Mouse (Mus musculus) small intestine, adult 2 months (tissue): ENCODE measurements around the gene Btbd8.

Source experiments
- CTCF ChIP-seq: fragments of 200-500 bp; IDR thresholded peaks from 2 replicates; pipeline ENCODE4 v1.5.1; 2012; ENCODE audit warnings: low read depth, mild to moderate bottlenecking, control low read depth, inconsistent platforms, low read length, moderate library complexity, mixed read lengths; ENCODE audit not compliant: insufficient replicate concordance, insufficient read length; ENCODE audit errors: extremely low read depth
- POLR2A ChIP-seq: fragments of 200-500 bp; IDR thresholded peaks from 2 replicates; pipeline ENCODE4 v1.6.1; 2012; ENCODE audit warnings: low read depth, mild to moderate bottlenecking, control low read depth, inconsistent platforms, low read length, moderate library complexity

DNA sequence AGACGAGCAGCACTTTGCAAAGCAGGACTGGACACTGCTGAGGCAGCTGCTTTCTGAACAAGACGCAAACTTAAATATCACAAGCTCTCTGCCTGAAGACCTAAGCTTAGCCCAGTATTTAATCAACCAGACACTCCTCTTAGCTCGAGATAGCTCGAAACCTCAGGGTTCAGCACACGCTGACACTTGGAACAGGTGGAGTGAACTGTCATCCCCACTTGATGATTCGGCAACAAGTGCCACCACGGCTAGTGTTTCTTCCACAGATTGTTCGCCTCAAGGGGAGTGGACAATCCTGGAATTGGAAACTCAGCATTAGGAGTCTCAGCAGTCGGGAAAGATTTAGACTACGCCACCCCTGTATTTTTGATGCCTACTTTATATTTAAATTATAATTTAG lies 72.7 kb downstream of the Btbd8 start:
- TF ChIP-seq POLR2A (no peak), CTCF (no peak)
